Mouse (Mus musculus): ENCODE data around the gene H2al1h.
"Not testable (repeated sequence)": the region's sequence is repeated elsewhere in the genome, so short reads cannot be mapped to it uniquely, and the experiment has no call there.

Gene H2al1h

GRCm38 (mm10) chrX:11321192-11321591 lies at the start of gene H2al1h:
TSS of gene H2al1h (plus strand) at chrX:11321492.
- not testable (repeated sequence) for DNase-seq (ENCODE audit: low spot score)

GRCm38 (mm10) chrX:11273190-11273589 lies 48.1 kb upstream of the H2al1h start:
- DNase-seq (ENCODE audit: low spot score): no peak

- DNase-seq (ENCODE audit: low spot score): no peak
Measured at GRCm38 (mm10) chrX:11277083-11277482, 44.2 kb upstream of the H2al1h start.

GRCm38 (mm10) chrX:11280741-11281140 lies 40.6 kb upstream of the H2al1h start:
- DNase-seq (ENCODE audit: low spot score): no peak

GRCm38 (mm10) chrX:11288306-11288882 lies 32.9 kb upstream of the H2al1h start:
- no peak for DNase-seq (ENCODE audit: low spot score)

- DNase-seq (ENCODE audit: low spot score): no peak
Measured at GRCm38 (mm10) chrX:11289244-11289643, 32.0 kb upstream of the H2al1h start.

GRCm38 (mm10) chrX:11298957-11299356 lies 22.3 kb upstream of the H2al1h start, which contains the start of gene H2al1a:
TSS of gene H2al1a (plus strand) at chrX:11299257.
- DNase-seq (ENCODE audit: low spot score): not testable (repeated sequence)

- not testable (repeated sequence) for DNase-seq (ENCODE audit: low spot score)
Measured at GRCm38 (mm10) chrX:11302132-11302531, 19.2 kb upstream of the H2al1h start, which contains the start of gene H2al1b. TSS of gene H2al1b (plus strand) at chrX:11302432.

GRCm38 (mm10) chrX:11305355-11305754 lies 15.9 kb upstream of the H2al1h start, which contains the start of gene H2al1c:
TSS of gene H2al1c (plus strand) at chrX:11305655.
- DNase-seq (ENCODE audit: low spot score): not testable (repeated sequence)

- not testable (repeated sequence) for DNase-seq (ENCODE audit: low spot score)
Measured at GRCm38 (mm10) chrX:11308524-11308923, 12.8 kb upstream of the H2al1h start, which contains the start of gene H2al1d. TSS of gene H2al1d (plus strand) at chrX:11308824.

GRCm38 (mm10) chrX:11311634-11312033 lies 9.7 kb upstream of the H2al1h start, which contains the start of gene H2al1e:
TSS of gene H2al1e (plus strand) at chrX:11311934.
- DNase-seq (ENCODE audit: low spot score): not testable (repeated sequence)

GRCm38 (mm10) chrX:11314858-11315257 lies 6.4 kb upstream of the H2al1h start, which contains the start of gene H2al1f:
TSS of gene H2al1f (plus strand) at chrX:11315158.
- not testable (repeated sequence) for DNase-seq (ENCODE audit: low spot score)

GRCm38 (mm10) chrX:11317956-11318355 lies 3.3 kb upstream of the H2al1h start, which contains the start of gene H2al1g:
TSS of gene H2al1g (plus strand) at chrX:11318256.
- DNase-seq (ENCODE audit: low spot score): not testable (repeated sequence)

GRCm38 (mm10) chrX:11324359-11324758 lies 3.1 kb downstream of the H2al1h start, which contains the start of gene H2al1i:
TSS of gene H2al1i (plus strand) at chrX:11324659.
- not testable (repeated sequence) for DNase-seq (ENCODE audit: low spot score)

- not testable (repeated sequence) for DNase-seq (ENCODE audit: low spot score)
Measured at GRCm38 (mm10) chrX:11327522-11327921, 6.2 kb downstream of the H2al1h start, which contains the start of gene H2al1j. TSS of gene H2al1j (plus strand) at chrX:11327822.

- no peak for DNase-seq (ENCODE audit: low spot score)
Measured at GRCm38 (mm10) chrX:11345762-11346161, 24.5 kb downstream of the H2al1h start.

- DNase-seq (ENCODE audit: low spot score): no peak
Measured at GRCm38 (mm10) chrX:11346756-11347155, 25.5 kb downstream of the H2al1h start.

GRCm38 (mm10) chrX:11360823-11361222 lies 39.5 kb downstream of the H2al1h start:
- no peak for DNase-seq (ENCODE audit: low spot score)

- DNase-seq (ENCODE audit: low spot score): no peak
Measured at GRCm38 (mm10) chrX:11361261-11361660, 40.0 kb downstream of the H2al1h start.

- no peak for DNase-seq (ENCODE audit: low spot score)
Measured at GRCm38 (mm10) chrX:11363890-11364289, 42.6 kb downstream of the H2al1h start.

- DNase-seq (ENCODE audit: low spot score): no peak
Measured at GRCm38 (mm10) chrX:11365151-11365550, 43.9 kb downstream of the H2al1h start.

Measured in testis, postnatal 10 days (tissue).